Mouse (Mus musculus) kidney, adult 2 months (tissue): ENCODE data around the gene Cyb5rl.

ENCODE experiments used
- CTCF ChIP-seq: fragments of 200-500 bp; conservative IDR thresholded peaks from 2 replicates; pipeline ENCODE4 v1.5.1; 2011; ENCODE audit warnings: low read depth, mild to moderate bottlenecking, control low read depth, low read length, moderate library complexity, mixed read lengths; ENCODE audit not compliant: insufficient read depth, insufficient read length
- POLR2A ChIP-seq: fragments of 200-500 bp; IDR thresholded peaks from one replicate; pipeline ENCODE4 v1.6.1; 2011; ENCODE audit warnings: low read depth, low read length, control low read depth

- TF ChIP-seq CTCF = no peak
- no peak for TF ChIP-seq POLR2A
Observed at GRCm38 (mm10) chr4:107083126-107083525, 16.3 kb downstream of the Cyb5rl start.
